Mouse (Mus musculus) embryo, embryonic 9.5 days (tissue): ENCODE measurements at regions not wholly inside any gene's neighbourhood (a gene's known extent, or its start where the extent isn't known, plus 50 kb on each side); places are given as distances from the start of the nearest gene placed in this dataset.
"Not testable (repeated sequence)": the region's sequence is repeated elsewhere in the genome, so short reads cannot be mapped to it uniquely, and the experiment has no call there.

ENCODE experiments used
- DNase-seq: peaks from one replicate; pipeline ENCODE4 v3.0.0-alpha.2; 2017; ENCODE audit errors: extremely low spot score

- no peak for DNase-seq
These were observed 334.9 kb upstream of the Api5 start for GRCm38 (mm10) chr2:94772801-94773200.

GRCm38 (mm10) chr2:94772268-94772667 is 334.3 kb upstream of the Api5 start:
- no peak for DNase-seq

DNA sequence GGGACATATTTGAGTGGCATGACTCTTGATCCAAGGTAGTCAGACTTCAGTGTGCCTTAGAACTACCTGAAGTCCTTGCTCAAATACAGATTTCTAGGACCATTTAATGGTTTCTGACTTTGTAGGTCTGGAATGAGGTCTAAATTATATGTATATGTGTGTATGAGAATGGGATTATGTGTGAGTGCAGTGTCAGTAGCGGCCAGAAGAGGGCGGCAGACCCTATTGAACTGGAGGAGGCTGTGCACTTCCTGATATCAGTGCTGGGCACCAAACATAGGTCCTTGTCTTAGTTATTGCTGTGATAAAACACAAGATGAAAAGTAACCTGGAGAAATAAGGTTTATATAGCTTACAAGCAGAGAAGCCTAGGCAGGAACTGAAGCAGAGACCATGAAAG is 328.6 kb upstream of the Api5 start:
- no peak for DNase-seq

GRCm38 (mm10) chr2:94764852-94765435 is 327.0 kb upstream of the Api5 start:
- peak; percentile 39 for DNase-seq

DNA sequence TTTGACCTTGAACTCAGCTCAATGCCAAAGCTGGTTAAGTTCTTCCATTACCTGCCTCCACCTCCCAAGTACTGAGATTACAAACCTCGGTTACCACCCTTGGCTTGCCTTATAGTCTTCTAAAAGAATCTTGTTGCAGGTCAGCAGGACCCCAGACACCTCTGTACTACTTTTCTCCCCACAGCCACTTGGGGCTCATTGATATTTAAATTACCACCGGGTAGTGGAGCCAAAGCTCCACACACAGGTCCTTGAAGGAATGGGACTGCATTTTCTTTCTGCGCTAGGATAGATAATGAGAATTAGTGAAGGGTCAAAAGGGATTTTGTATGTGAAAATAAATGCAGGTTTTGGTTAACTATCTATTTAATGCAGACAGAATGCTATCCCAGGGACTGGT is 326.5 kb upstream of the Api5 start:
- peak; percentile 11 for DNase-seq

GRCm38 (mm10) chr2:94748161-94748711 is 310.3 kb upstream of the Api5 start:
- DNase-seq, result no peak

GRCm38 (mm10) chr2:94729791-94730190 is 291.9 kb upstream of the Api5 start:
- DNase-seq, result no peak

DNA sequence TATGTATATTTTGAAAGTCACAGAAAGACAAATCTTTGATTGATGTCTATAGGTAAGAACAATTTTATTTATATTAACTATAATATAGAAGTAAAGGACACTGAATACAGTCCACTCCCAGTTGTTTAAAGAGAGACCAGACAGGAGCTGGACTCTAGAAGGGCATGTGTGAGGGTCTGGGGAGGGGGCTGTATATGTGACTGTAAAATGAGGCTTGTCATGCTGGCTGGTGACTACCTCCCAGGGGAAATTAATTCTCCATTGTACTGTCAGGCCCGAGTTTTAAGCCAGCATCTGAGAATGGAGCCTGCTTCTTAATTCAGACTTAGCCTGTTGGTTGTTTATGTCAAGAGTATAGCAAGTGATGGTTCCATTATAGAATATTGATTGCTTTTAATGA is 261.4 kb upstream of the Api5 start:
- DNase-seq, result no peak

DNA sequence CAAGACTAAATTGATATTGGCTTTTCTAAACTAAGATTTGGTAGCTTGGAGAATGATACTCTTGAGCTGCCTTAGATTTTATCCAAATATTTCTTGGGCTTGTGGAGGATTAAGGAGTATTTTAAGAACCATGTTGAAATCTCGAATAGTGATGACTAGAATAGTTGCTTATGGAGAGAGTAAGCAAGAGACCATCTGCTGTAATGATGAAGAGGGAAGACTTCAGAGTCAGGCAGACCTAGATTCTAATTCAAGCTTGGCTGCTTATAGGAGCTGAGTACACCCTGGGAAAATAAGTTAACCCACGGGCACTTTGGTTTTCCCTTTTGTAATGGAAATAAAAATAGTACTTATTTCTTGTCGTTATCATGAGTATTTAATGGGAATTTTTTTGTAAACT is 257.3 kb upstream of the Api5 start:
- no peak for DNase-seq

DNA sequence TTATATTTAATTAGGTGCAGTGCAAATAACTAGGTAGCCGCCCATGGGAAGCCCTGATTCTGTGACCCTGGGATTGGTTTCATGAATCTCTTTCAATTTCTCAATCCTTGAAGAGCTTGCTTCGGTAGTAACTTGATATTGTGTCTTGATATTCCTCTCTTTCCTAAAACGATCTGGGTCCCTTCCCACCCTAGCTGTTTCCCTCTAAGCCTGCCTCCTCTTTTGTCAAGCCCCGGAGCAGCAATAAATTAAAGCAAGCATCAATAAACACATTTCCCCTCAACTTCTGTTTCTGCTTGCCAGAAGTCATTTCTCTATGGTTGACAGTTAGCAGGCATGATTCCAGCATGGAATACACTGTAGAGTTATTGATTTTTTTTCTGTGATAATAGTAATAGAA is 252.6 kb upstream of the Api5 start:
- no peak for DNase-seq

DNA sequence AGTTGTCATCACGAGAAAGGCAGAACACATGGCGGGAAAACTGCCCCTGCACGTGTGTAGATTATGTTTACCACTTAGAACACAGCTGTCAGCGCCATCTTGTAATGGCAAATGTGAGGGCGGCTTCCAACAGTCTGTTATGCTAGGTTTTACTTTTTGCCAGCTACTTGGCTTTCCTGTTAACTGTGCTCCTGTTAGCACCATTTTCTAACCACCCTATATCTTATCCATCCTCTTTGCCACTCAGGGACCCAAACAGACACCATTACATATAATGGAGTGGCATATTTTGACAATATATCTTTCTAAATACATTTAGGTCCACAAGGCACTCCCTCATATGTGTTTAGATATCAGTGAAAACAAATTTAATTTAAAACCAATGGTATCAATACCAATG is 247.7 kb upstream of the Api5 start:
- DNase-seq, result not testable (repeated sequence)

GRCm38 (mm10) chr2:94680096-94680765 is 242.3 kb upstream of the Api5 start:
- no peak for DNase-seq

DNA sequence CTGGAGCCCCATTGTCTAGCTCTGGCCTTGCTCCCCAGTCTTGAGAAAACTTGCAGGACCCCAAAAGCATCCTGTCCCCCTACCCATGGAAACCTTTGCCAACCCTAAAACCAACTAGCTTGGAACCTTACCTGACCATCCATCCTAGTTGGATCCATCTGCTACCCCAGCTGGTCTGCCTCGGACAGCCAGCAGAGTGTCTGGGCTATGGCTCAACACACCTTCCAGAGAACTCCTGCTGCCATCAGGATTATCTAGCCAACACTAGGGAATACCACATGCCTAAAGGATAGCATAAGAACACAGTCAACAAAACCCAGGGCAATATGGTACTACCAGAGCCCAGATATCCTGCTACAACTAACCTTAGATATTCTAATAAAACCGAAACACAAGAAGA is 227.9 kb upstream of the Api5 start:
- DNase-seq, result no peak

- no peak for DNase-seq
These were observed 220.5 kb upstream of the Api5 start for GRCm38 (mm10) chr2:94658426-94658825.
